ENCODE assay signal across 19 mouse cellular contexts in the genomic region with DNA sequence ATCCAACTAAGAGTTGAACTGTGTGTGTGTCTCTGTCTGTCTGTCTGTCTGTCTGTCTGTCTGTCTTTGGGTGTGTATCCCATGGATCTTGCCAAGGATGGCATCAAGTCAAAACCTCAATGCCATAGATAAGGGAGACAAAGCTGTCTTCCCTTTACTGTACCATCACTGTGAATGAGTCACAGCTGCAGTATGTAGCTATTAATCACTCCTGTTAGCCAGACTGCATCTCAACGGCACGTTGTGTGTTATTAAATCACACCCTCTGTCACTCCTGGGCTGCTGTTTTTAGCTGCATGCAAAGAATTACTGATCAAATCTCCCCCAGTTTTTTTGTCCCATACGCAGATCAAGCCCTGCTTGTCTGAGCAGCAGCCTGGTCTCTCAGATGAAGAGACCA.
DNase-seq lines count a peak whose midpoint lies in the region; ATAC-seq and TF ChIP-seq lines count a peak whose summit lies in the region.
"Had no signal": no experiment of that assay in that cellular context is flagged by ENCODE, and none has a peak within 500 bp of the region (broad histone marks: within the 10 kb centered on the region; RNA-seq: fewer than 3 reads in every experiment).

No protein-coding gene starts in this region.

- WGBS in hindbrain, postnatal 0 days, result 62% methylated on average over 3 of the region's 3 CpGs
- 46% methylated on average over 3 of the region's 3 CpGs for WGBS in hindbrain, embryonic 13.5 days
- 65% methylated on average over 3 of the region's 3 CpGs for WGBS in forebrain, embryonic 15.5 days

- no peak for TF ChIP-seq CTCF in hindbrain, postnatal 0 days (IDR thresholded peaks at IDR 0.05; ENCODE audit: low read depth)
- TF ChIP-seq CTCF in brain, embryonic 14.5 days (IDR thresholded peaks at IDR 0.05; ENCODE audit: borderline replicate concordance, extremely low read depth, insufficient read depth, insufficient read length), result no peak

- no peak for TF ChIP-seq POLR2A in brain, embryonic 14.5 days (IDR thresholded peaks at IDR 0.05; ENCODE audit: borderline replicate concordance, extremely low read depth, insufficient read depth, insufficient read length, poor library complexity, severe bottlenecking)

- H3K4me3 ChIP-seq in hindbrain, postnatal 0 days (ENCODE audit: low read length), result no peak overlapping the region
- H3K4me3 ChIP-seq in hindbrain, embryonic 13.5 days, result no peak overlapping the region
- no peak overlapping the region for H3K4me3 ChIP-seq in forebrain, embryonic 15.5 days
- H3K4me3 ChIP-seq: embryonic facial prominence, embryonic 13.5 days; forebrain, embryonic 12.5 days; gastrocnemius, adult 2 months; hindbrain, embryonic 12.5 days; intestine, embryonic 15.5 days had no signal

- ATAC-seq in hindbrain, postnatal 0 days, result no peak
- ATAC-seq in hindbrain, embryonic 13.5 days (ENCODE audit: low FRiP score), result no peak
- ATAC-seq in forebrain, embryonic 15.5 days (replicated peaks), result no peak
- ATAC-seq: forebrain, postnatal 0 days; intestine, embryonic 15.5 days had no signal

- H3K27ac ChIP-seq in hindbrain, postnatal 0 days, result no peak overlapping the region
- no peak overlapping the region for H3K27ac ChIP-seq in hindbrain, embryonic 13.5 days
- H3K27ac ChIP-seq in forebrain, embryonic 15.5 days (replicated peaks), result no peak overlapping the region
- H3K27ac ChIP-seq: embryonic facial prominence, embryonic 13.5 days; forebrain, embryonic 12.5 days; gastrocnemius, adult 2 months; hindbrain, embryonic 12.5 days; intestine, embryonic 15.5 days had no signal

- H3K36me3 ChIP-seq in hindbrain, postnatal 0 days (ENCODE audit: insufficient read depth, low read length), result no peaks in the 10 kb centered on the region
- H3K36me3 ChIP-seq in hindbrain, embryonic 13.5 days, result no peaks in the 10 kb centered on the region
- no peaks in the 10 kb centered on the region for H3K36me3 ChIP-seq in forebrain, embryonic 15.5 days
- H3K36me3 ChIP-seq: embryonic facial prominence, embryonic 13.5 days; forebrain, embryonic 12.5 days; hindbrain, embryonic 12.5 days; intestine, embryonic 15.5 days had no signal

- no peaks in the 10 kb centered on the region for H3K9me3 ChIP-seq in hindbrain, postnatal 0 days (ENCODE audit: low read length)
- H3K9me3 ChIP-seq in hindbrain, embryonic 13.5 days, result no peaks in the 10 kb centered on the region
- H3K9me3 ChIP-seq in forebrain, embryonic 15.5 days, result no peaks in the 10 kb centered on the region
- H3K9me3 ChIP-seq: embryonic facial prominence, embryonic 13.5 days; forebrain, embryonic 12.5 days; hindbrain, embryonic 12.5 days; intestine, embryonic 15.5 days had no signal

- peak; percentile 13 for DNase-seq in adrenal gland, postnatal 14 days
- no peak for DNase-seq in adrenal gland, postnatal 4 days (ENCODE audit: low spot score in 2 of 2)
- DNase-seq in hindbrain, postnatal 0 days (ENCODE audit: low spot score), result peak; percentile 8
- DNase-seq in brain, embryonic 14.5 days (ENCODE audit: low read depth), result peak; percentile 11
- DNase-seq: B cell, adult 2 months; cerebellum, adult 18-20 months; cerebellum, adult 9-11 months; cerebellum, postnatal 36 days; forebrain, postnatal 0 days; gastrocnemius, adult 2 months; gastrocnemius, postnatal 25 days; heart, postnatal 14 days; kidney, adult 18-20 months had no signal

- H3K4me1 ChIP-seq in hindbrain, postnatal 0 days (ENCODE audit: insufficient read depth, low read length), result no peaks in the 10 kb centered on the region
- peaks cover 28% of the 10 kb centered on the region for H3K4me1 ChIP-seq in hindbrain, embryonic 13.5 days (replicated peaks)
- no peaks in the 10 kb centered on the region for H3K4me1 ChIP-seq in forebrain, embryonic 15.5 days
- H3K4me1 ChIP-seq: embryonic facial prominence, embryonic 13.5 days; intestine, embryonic 15.5 days had no signal

- no peak overlapping the region for H3K4me2 ChIP-seq in hindbrain, postnatal 0 days (ENCODE audit: low read depth, low read length)
- no peak overlapping the region for H3K4me2 ChIP-seq in hindbrain, embryonic 13.5 days
- H3K4me2 ChIP-seq in forebrain, embryonic 15.5 days (replicated peaks), result no peak overlapping the region
- H3K4me2 ChIP-seq: embryonic facial prominence, embryonic 13.5 days; forebrain, embryonic 12.5 days; hindbrain, embryonic 12.5 days; intestine, embryonic 15.5 days had no signal

- H3K27me3 ChIP-seq in hindbrain, postnatal 0 days (ENCODE audit: insufficient read depth, low read length), result no peaks in the 10 kb centered on the region
- H3K27me3 ChIP-seq in hindbrain, embryonic 13.5 days, result no peaks in the 10 kb centered on the region
- no peaks in the 10 kb centered on the region for H3K27me3 ChIP-seq in forebrain, embryonic 15.5 days
- H3K27me3 ChIP-seq: embryonic facial prominence, embryonic 13.5 days; forebrain, embryonic 12.5 days; hindbrain, embryonic 12.5 days; intestine, embryonic 15.5 days had no signal

- no peak overlapping the region for H3K9ac ChIP-seq in hindbrain, postnatal 0 days (replicated peaks; ENCODE audit: low read length)
- no peak overlapping the region for H3K9ac ChIP-seq in hindbrain, embryonic 13.5 days
- no peak overlapping the region for H3K9ac ChIP-seq in forebrain, embryonic 15.5 days (replicated peaks)
- H3K9ac ChIP-seq: embryonic facial prominence, embryonic 13.5 days; forebrain, embryonic 12.5 days; forebrain, postnatal 0 days; hindbrain, embryonic 12.5 days; intestine, embryonic 15.5 days had no signal

Comparison
In these comparisons a context has a peak if more than half of its experiments do, and no peak if none do; other contexts are left out.
1. DNase-seq: peak in adrenal gland, postnatal 14 days (single experiment), hindbrain, postnatal 0 days (single experiment) and brain, embryonic 14.5 days (single experiment); none in adrenal gland, postnatal 4 days (0 of 2).